Mouse (Mus musculus) adipose tissue, adult 10 weeks (tissue): ENCODE data around the gene Hist2h3c1. TPM values are rescaled to one million over a fixed set of nuclear protein-coding genes. Genes with fewer than 3 reads are reported as not detected.

ENCODE experiments used
- polyA plus RNA-seq: library from polyadenylated mRNA; stranded (reverse); fragments of 350-450 nt; fragmentation: Illumina TruSeq; extraction: RNeasy Lipid Tissue Mini Kit (QIAGEN cat#74804); gene quantifications from one replicate; pipeline ENCODE4 v1.2.3, GENCODE M21; 2014; ENCODE audit warnings: low read depth, low replicate concordance

The Hist2h3c1 gene
- not detected for polyA plus RNA-seq

DNA sequence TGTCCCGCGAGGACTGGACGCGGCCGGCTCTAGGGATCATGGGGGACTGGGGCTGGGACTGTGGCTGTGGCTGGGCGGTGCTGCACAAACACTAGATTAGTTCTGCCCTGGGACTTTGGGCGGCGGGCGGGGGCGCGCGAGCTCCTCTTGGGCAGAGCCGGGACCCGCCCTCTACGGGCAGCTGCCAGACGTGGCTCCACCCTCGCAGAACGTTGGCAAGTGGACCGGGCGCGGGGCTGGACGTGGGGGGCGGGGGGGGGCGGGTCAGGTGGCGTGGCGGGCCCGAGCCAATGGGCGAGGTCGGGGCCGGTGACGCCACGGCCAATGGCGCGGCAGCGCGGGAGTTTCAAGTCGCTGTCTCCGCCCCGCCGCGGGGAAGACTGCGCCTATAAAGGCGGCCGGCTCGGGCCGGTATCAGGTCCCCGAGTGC, at the start of gene Hist2h3c1:
Hist2h3c1 (plus strand) TSS at position 259 of the 430 bp plus-strand sequence.

DNA sequence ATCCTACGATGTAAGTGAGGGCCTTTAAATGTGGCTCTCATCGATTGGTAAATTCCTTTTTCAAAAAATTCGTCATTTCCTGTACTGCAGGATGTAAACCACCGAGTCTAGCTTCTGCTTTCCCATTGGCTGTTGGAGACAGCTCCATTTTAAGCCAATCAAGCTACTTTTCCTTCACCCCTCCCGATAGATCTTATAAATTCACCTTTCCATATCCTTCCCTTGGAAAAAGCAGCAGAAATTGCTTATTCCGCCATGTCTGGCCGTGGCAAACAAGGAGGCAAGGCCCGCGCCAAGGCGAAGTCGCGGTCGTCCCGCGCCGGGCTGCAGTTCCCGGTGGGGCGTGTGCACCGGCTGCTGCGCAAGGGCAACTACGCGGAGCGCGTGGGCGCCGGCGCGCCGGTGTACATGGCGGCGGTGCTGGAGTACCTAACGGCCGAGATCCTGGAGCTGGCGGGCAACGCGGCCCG, 26.8 kb upstream of the Hist2h3c1 start, which contains the start of the genes Bola1 and Hist2h2ab:
Bola1 (minus strand) TSS at position 49 of the 470 bp plus-strand sequence.
Hist2h2ab (plus strand) TSS at position 205 of the 470 bp plus-strand sequence.

DNA sequence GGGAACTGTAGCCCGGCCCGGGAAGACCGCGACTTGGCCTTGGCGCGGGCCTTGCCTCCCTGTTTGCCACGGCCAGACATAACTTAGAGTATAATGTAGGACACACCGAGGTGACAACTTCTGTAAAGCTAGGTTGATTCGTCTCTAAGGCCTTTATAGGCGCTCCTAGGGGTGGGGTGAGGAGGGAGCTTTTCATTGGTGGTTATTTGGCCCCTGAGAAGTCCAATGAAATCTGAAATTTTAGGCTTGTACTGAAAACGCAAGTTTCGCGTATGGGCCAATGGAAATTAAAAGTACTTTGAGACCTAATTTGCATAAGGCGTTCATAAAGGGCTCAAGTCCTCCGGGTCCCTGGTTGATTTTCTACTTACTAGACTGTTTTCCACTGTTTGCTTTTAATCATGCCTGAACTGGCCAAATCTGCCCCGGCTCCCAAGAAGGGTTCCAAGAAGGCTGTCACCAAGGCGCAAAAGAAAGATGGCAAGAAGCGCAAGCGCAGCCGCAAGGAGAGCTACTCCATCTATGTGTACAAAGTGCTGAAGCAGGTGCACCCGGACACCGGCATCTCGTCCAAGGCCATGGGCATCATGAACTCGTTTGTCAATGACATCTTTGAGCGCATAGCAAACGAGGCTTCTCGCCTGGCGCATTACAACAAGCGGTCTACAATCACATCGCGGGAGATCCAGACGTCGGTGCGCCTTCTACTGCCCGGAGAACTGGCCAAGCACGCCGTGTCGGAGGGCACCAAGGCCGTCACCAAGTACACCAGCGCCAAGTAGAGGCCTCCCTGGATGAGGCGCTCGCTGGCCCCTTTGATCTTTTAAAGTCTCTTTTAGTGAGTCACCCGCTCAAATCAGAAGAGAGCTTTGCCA, 25.5 kb upstream of the Hist2h3c1 start, which contains the start of the genes Hist2h2ac and Hist2h2be:
Hist2h2ac (minus strand) TSS at position 116 of the 875 bp plus-strand sequence.
Hist2h2be (plus strand) TSS at position 355 of the 875 bp plus-strand sequence.

DNA sequence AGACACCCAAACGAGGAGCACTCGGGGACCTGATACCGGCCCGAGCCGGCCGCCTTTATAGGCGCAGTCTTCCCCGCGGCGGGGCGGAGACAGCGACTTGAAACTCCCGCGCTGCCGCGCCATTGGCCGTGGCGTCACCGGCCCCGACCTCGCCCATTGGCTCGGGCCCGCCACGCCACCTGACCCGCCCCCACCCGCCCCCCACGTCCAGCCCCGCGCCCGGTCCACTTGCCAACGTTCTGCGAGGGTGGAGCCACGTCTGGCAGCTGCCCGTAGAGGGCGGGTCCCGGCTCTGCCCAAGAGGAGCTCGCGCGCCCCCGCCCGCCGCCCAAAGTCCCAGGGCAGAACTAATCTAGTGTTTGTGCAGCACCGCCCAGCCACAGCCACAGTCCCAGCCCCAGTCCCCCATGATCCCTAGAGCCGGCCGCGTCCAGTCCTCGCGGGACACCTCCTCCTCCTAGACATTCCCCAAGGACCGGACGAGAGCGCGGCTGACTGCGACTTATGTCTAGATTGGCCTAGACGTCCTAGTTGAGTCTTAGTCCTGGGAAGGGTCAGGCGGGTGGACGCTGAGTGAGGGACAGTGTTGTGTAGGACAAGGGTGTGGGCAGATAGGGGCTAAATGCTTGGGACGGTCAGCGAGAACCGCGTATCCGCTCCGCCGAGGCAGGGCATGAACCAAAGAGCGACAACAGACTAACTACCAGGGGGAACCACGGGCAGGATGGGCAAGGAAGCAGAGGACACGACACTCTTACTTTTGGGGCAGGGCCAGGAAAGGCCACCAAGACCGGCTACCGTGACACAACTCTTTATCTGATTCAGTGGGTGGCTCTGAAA, 7.3 kb upstream of the Hist2h3c1 start, which contains the start of gene Hist2h3c2:
Hist2h3c2 (minus strand) TSS at position 174 of the 840 bp plus-strand sequence.

DNA sequence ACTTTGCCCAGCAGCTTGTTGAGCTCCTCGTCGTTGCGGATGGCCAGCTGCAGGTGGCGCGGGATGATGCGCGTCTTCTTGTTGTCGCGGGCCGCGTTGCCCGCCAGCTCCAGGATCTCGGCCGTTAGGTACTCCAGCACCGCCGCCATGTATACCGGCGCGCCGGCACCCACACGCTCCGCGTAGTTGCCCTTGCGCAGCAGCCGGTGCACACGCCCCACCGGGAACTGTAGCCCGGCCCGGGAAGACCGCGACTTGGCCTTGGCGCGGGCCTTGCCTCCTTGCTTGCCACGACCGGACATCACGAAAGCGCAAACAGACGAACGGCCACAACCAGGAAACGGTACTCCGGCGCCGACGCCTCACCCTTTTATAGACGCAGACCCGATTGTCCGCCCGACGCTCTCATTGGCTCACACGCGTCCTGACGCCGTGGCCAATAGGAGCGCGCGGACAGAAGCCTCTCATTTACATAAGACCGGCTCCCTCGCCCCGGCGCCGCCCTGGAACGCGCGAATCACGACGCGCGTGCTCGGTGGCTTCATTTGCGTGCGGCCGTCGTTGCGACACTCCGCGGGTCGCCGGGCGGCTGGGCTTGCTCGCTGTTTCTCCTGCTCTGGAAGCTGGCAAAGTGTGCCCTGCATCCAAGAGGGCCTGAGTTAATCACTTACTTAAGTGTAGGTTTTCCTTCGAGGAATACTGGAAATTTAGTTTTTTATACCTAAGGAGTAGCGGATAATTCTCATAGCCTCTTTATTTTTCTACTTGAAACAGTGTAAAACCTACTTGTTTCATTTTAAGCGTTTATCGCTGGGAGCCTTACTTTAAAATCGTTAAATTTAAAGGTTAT, 6.3 kb upstream of the Hist2h3c1 start, which contains the start of gene Hist2h2aa2:
Hist2h2aa2 (minus strand) TSS at position 328 of the 850 bp plus-strand sequence.

DNA sequence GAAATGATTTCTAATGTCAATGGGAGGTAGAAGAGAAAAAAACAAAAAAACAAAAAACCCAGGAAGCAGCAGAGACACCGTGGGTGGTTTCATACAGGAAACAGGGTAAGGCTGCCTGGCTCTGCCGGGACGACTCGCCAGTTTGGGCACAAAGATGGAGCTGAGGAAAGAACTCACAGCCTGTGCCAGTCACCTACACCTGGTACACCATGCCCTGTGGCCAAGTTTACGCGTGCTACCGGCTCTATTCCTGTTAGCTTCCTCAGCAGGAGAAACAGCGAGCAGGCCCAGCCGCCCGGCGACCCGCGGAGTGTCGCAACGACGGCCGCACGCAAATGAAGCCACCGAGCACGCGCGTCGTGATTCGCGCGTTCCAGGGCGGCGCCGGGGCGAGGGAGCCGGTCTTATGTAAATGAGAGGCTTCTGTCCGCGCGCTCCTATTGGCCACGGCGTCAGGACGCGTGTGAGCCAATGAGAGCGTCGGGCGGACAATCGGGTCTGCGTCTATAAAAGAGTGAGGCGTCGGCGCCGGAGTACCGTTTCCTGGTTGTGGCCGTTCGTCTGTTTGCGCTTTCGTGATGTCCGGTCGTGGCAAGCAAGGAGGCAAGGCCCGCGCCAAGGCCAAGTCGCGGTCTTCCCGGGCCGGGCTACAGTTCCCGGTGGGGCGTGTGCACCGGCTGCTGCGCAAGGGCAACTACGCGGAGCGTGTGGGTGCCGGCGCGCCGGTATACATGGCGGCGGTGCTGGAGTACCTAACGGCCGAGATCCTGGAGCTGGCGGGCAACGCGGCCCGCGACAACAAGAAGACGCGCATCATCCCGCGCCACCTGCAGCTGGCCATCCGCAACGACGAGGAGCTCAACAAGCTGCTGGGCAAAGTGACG, 1.2 kb upstream of the Hist2h3c1 start, which contains the start of gene Hist2h2aa1:
Hist2h2aa1 (plus strand) TSS at position 495 of the 884 bp plus-strand sequence.

DNA sequence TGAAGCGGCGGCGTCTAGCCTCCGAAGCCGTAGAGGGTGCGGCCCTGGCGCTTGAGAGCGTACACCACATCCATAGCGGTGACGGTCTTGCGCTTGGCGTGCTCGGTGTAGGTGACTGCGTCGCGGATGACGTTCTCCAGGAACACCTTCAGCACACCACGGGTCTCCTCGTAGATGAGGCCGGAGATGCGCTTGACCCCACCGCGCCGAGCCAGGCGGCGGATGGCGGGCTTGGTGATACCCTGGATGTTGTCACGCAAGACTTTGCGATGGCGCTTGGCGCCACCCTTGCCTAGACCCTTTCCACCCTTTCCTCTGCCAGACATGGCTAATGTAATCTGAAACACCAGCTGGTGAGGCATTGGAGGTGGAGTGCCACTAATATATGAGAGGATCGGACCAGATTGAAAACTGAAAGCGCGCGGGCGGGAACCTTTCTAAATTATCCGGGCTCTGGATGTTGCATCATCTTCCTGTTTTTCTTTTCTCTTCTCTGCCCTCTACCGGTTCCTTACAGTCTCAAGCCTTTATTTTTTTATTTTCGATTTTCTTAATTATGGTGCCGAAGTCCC, 16.6 kb downstream of the Hist2h3c1 start, which contains the start of gene Hist2h4:
Hist2h4 (minus strand) TSS at position 333 of the 572 bp plus-strand sequence.

DNA sequence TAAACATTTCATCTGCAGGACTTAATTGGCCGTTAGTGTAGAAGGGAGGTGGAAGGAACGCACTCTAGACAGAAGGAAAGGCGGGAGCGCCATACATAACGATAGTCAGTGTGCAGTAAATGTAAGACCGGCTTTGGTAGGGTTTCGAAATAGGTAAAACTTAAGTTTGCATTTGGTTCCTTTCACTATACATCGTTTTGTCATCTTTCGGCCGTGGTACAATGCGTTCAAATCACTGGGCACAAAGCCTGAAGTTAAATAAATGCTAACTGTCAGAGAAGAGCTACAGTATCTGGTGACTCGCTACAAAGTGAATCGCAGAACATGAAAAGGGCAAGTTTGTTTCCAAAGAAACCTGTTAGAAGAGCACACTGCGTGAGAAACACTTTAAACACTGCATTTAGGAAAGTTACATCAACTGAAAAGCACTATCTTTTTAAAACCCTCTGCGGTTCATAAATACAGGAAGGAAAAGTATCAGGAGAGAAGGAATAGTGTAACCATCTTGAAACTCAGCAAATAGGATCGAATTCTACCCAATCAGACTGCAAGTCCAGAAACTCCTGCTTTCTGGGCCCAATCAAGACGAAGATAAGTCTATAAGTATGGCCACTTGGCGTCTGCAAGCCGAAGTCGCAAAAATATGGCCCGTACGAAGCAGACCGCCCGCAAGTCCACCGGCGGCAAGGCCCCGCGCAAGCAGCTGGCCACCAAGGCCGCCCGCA, 21.7 kb downstream of the Hist2h3c1 start, which contains the start of gene Hist2h3b:
Hist2h3b (plus strand) TSS at position 604 of the 725 bp plus-strand sequence.

DNA sequence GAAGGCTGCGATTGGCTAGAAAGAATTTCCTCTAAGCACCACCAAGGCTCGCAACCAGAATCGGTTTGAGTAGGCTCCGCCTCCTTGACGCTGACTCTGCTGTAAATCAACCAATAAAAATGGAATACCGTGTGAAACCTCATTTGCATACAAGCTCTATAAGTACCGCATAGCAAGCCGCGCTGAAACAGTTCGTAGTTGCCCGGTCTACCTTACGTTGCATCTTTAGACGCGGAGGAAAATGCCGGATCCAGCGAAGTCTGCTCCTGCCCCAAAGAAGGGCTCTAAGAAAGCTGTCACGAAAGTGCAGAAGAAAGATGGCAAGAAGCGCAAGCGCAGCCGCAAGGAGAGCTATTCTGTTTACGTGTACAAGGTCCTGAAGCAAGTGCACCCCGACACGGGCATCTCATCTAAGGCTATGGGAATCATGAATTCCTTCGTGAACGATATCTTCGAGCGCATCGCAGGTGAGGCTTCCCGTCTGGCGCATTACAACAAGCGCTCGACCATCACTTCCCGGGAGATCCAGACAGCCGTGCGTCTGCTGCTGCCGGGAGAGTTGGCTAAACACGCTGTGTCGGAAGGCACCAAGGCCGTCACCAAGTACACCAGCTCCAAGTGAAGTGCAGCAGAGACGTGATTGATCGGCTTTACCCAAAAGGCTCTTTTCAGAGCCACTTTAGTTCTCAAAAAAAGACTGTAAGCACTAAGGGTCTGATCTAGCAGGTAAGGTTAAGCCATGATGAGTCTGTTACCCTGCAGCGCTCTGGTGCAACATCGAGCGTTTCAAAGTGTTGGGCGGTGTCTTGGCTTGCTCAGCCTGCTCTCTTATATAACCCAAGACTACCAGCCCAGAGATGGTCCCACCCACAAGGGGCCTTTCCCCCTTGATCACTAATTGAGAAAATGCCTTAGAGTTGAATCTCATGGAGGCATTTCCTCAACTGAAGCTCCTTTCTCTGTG, 23.3 kb downstream of the Hist2h3c1 start, which contains the start of gene Hist2h2bb:
Hist2h2bb (plus strand) TSS at position 242 of the 964 bp plus-strand sequence.

DNA sequence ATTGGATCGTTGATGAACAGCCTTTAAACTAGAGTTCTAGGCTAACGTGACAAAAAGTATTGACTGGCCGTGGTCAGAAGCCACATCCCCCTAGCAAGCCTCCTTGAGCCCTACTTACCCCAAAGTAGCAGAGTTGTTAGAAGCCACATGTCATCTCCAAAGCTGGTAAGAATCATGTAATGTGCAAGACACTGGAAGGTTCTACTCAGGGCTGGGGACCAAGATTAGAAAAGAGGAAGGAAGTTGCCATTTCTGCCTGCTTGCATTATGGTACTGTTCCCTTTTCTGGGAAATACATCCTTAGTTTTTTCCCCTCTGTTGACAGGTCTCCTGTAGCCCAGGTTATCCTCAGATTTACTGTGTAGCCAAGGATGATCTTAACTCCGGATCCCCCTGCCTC, 47.3 kb downstream of the Hist2h3c1 start, which contains the start of gene Fcgr1:
Fcgr1 (minus strand) TSS at position 183 of the 400 bp plus-strand sequence.

Other genes with a start within 250 kb of the Hist2h3c1 start
- gene Vps45, start 188.2 kb upstream of the Hist2h3c1 start, polyA plus RNA-seq, result 22.3 TPM
- 16.0 TPM for gene Otud7b, start 142.2 kb upstream of the Hist2h3c1 start, polyA plus RNA-seq
- 14.9 TPM for gene Mtmr11, start 84.7 kb upstream of the Hist2h3c1 start, polyA plus RNA-seq
- gene Sf3b4, start 74.4 kb upstream of the Hist2h3c1 start, polyA plus RNA-seq, result 39.2 TPM
- gene Sv2a, start 65.5 kb upstream of the Hist2h3c1 start, polyA plus RNA-seq, result 2.5 TPM
- 37.5 TPM for gene Bola1, start 27.0 kb upstream of the Hist2h3c1 start, polyA plus RNA-seq
- not detected for gene Hist2h2ab, start 26.8 kb upstream of the Hist2h3c1 start, polyA plus RNA-seq
- not detected for gene Hist2h2ac, start 25.8 kb upstream of the Hist2h3c1 start, polyA plus RNA-seq
- 14.6 TPM for gene Hist2h2be, start 25.6 kb upstream of the Hist2h3c1 start, polyA plus RNA-seq
- gene Hist2h3c2, start 7.6 kb upstream of the Hist2h3c1 start, polyA plus RNA-seq, result 4.2 TPM
- 306 TPM for gene Hist2h2aa2, start 6.4 kb upstream of the Hist2h3c1 start, polyA plus RNA-seq
- gene Hist2h2aa1, start 1.2 kb upstream of the Hist2h3c1 start, polyA plus RNA-seq, result 88.6 TPM
- 3.0 TPM for gene Hist2h4, start 16.6 kb downstream of the Hist2h3c1 start, polyA plus RNA-seq
- gene Hist2h3b, start 22.0 kb downstream of the Hist2h3c1 start, polyA plus RNA-seq, result not detected
- not detected for gene Hist2h2bb, start 23.1 kb downstream of the Hist2h3c1 start, polyA plus RNA-seq
- 3.9 TPM for gene Fcgr1, start 47.3 kb downstream of the Hist2h3c1 start, polyA plus RNA-seq
- not detected for gene BC107364, start 205.6 kb downstream of the Hist2h3c1 start, polyA plus RNA-seq